Comparison of ENCODE assay signal across 10 mouse cellular contexts in genomic region chr2:18038895-18039371, GRCm38 (mm10). TPM values are rescaled to one million over a fixed set of nuclear protein-coding genes. Genes with fewer than 3 reads are reported as not detected.
A peak's percentile ranks its signal among the peaks of the same experiment; 100 is the strongest.
DNase-seq lines count a peak whose midpoint lies in the region; ATAC-seq and TF ChIP-seq lines count a peak whose summit lies in the region.
"Had no signal": no experiment of that assay in that cellular context is flagged by ENCODE, and none has a peak within 500 bp of the region (broad histone marks: within the 10 kb centered on the region; RNA-seq: fewer than 3 reads in every experiment).

No protein-coding gene starts in this region.

- intact Hi-C loops in heart, postnatal 10 days (cut with DNase I), result no loop called here

- H3K27ac ChIP-seq in heart, embryonic 11.5 days (ENCODE audit: low read depth, low read length), result peak overlapping the region; percentile 2; the same call in 1 of the 2 replicates
- peak overlapping the region; percentile 98 for H3K27ac ChIP-seq in midbrain, embryonic 13.5 days

- no peaks in the 10 kb centered on the region for H3K36me3 ChIP-seq in heart, embryonic 11.5 days (ENCODE audit: control insufficient read depth, insufficient read depth, low read length)
- H3K36me3 ChIP-seq in midbrain, embryonic 13.5 days, result no peaks in the 10 kb centered on the region

- WGBS in heart, embryonic 11.5 days (ENCODE audit: insufficient replicate concordance), result 38% methylated on average over 10 of the region's 10 CpGs
- 8% methylated on average over 10 of the region's 10 CpGs for WGBS in midbrain, embryonic 13.5 days

- no peak for TF ChIP-seq CTCF in brain, embryonic 14.5 days (IDR thresholded peaks at IDR 0.05; ENCODE audit: borderline replicate concordance, extremely low read depth, insufficient read depth, insufficient read length)

- no peaks in the 10 kb centered on the region for H3K27me3 ChIP-seq in heart, embryonic 11.5 days (ENCODE audit: control insufficient read depth, insufficient read depth, low read length)
- no peaks in the 10 kb centered on the region for H3K27me3 ChIP-seq in midbrain, embryonic 13.5 days

- H3K9ac ChIP-seq in heart, embryonic 11.5 days (ENCODE audit: low read depth, low read length), result peak overlapping the region; percentile 88
- peak overlapping the region; percentile 92 for H3K9ac ChIP-seq in midbrain, embryonic 13.5 days (replicated peaks)

- ATAC-seq in heart, embryonic 11.5 days (replicated peaks; ENCODE audit: insufficient number of reproducible peaks, low FRiP score, low TSS enrichment), result no peak
- peak; percentile 5; the same call in 1 of the 2 replicates for ATAC-seq in midbrain, embryonic 13.5 days

- no peaks in the 10 kb centered on the region for H3K9me3 ChIP-seq in heart, embryonic 11.5 days (replicated peaks; ENCODE audit: control insufficient read depth, low read length)
- H3K9me3 ChIP-seq in midbrain, embryonic 13.5 days, result no peaks in the 10 kb centered on the region

- no peak overlapping the region for H3K4me3 ChIP-seq in heart, embryonic 11.5 days (ENCODE audit: low read depth, low read length)
- H3K4me3 ChIP-seq in midbrain, embryonic 13.5 days (replicated peaks), result peak overlapping the region; percentile 91

- DNase-seq in heart, postnatal 4 days, result no peak
- peak; percentile 79 for DNase-seq in brain, embryonic 14.5 days (ENCODE audit: low read depth)
- DNase-seq in heart, postnatal 10 days, result peak; percentile 3
- DNase-seq in thymus, adult 18-20 months, result no peak
- no peak for DNase-seq in spleen, postnatal 36 days (ENCODE audit: low spot score in 2 of 2)
- DNase-seq in T-cell, adult 2 months (ENCODE audit: low spot score), result no peak

- H3K4me1 ChIP-seq in heart, embryonic 11.5 days (ENCODE audit: control insufficient read depth, insufficient read depth, low read length), result peaks cover 51% of the 10 kb centered on the region
- peaks cover 79% of the 10 kb centered on the region for H3K4me1 ChIP-seq in midbrain, embryonic 13.5 days (replicated peaks)

- H3K4me2 ChIP-seq in heart, embryonic 11.5 days, result peak overlapping the region; percentile 81
- peak overlapping the region; percentile 83 for H3K4me2 ChIP-seq in midbrain, embryonic 13.5 days (replicated peaks)

- no peak for TF ChIP-seq POLR2A in brain, embryonic 14.5 days (IDR thresholded peaks at IDR 0.05; ENCODE audit: borderline replicate concordance, extremely low read depth, insufficient read depth, insufficient read length, poor library complexity, severe bottlenecking)

RNA-seq across cellular contexts. Expression of gene A930004D18Rik, which starts 1.4 kb away (rescaled TPM):
- 7.1 and 9.1 TPM in 2 replicates for polyA plus RNA-seq in heart, embryonic 11.5 days (2014; fragmentation: Nextera tagmentation; extraction: Ambion mirVana)
- total RNA-seq in heart, postnatal 4 days (2021), result 1 to 10 TPM; 4.7 to 5.0 TPM
- polyA plus RNA-seq in brain, embryonic 14.5 days (2012; rRNA removed), result 5.5 and 6.1 TPM in 2 replicates
- total RNA-seq in heart, postnatal 10 days (2021), result 1 to 10 TPM; 3.0 to 4.2 TPM
- 14.7 and 17.1 TPM in 2 replicates for polyA plus RNA-seq in midbrain, embryonic 13.5 days (2015; fragmentation: Nextera tagmentation; extraction: Ambion mirVana)

RNA-seq across cellular contexts. Expression of gene Skida1, which starts 9.9 kb away (rescaled TPM):
- polyA plus RNA-seq in heart, embryonic 11.5 days (2014; fragmentation: Nextera tagmentation; extraction: Ambion mirVana), result 6.0 and 6.4 TPM in 2 replicates
- total RNA-seq in heart, postnatal 4 days (2021), result 1 to 10 TPM; 6.3 to 7.2 TPM
- 25.4 and 33.5 TPM in 2 replicates for polyA plus RNA-seq in brain, embryonic 14.5 days (2012; rRNA removed)
- 1 to 10 TPM; 4.8 to 5.7 TPM for total RNA-seq in heart, postnatal 10 days (2021)
- 17.8 and 18.3 TPM in 2 replicates for polyA plus RNA-seq in midbrain, embryonic 13.5 days (2015; fragmentation: Nextera tagmentation; extraction: Ambion mirVana)

RNA-seq across cellular contexts. Expression of gene Mllt10, which starts 16.1 kb away (rescaled TPM):
- 25.9 and 36.4 TPM in 2 replicates for polyA plus RNA-seq in heart, embryonic 11.5 days (2014; fragmentation: Nextera tagmentation; extraction: Ambion mirVana)
- total RNA-seq in heart, postnatal 4 days (2021), result 10 to 100 TPM; 41.5 to 44.3 TPM
- polyA plus RNA-seq in brain, embryonic 14.5 days (2012; rRNA removed), result 41.1 and 49.4 TPM in 2 replicates
- 10 to 100 TPM; 40.6 to 43.1 TPM for total RNA-seq in heart, postnatal 10 days (2021)
- polyA plus RNA-seq in midbrain, embryonic 13.5 days (2015; fragmentation: Nextera tagmentation; extraction: Ambion mirVana), result 69.6 and 75.2 TPM in 2 replicates

RNA-seq across cellular contexts. Expression of gene H2al2a, which starts 42.2 kb away (rescaled TPM):
- not detected in 2 replicates for polyA plus RNA-seq in heart, embryonic 11.5 days (2014; fragmentation: Nextera tagmentation; extraction: Ambion mirVana)
- not detected for total RNA-seq in heart, postnatal 4 days (2021)
- 0.16 TPM in 1 of 2 replicates, not detected in the other for polyA plus RNA-seq in brain, embryonic 14.5 days (2012; rRNA removed)
- total RNA-seq in heart, postnatal 10 days (2021), result not detected
- polyA plus RNA-seq in midbrain, embryonic 13.5 days (2015; fragmentation: Nextera tagmentation; extraction: Ambion mirVana), result not detected in 2 replicates
- total RNA-seq: left cerebral cortex, postnatal 36 days had no signal
- polyA plus RNA-seq: C2C12 had no signal

Comparison
In these comparisons a context has a peak if more than half of its experiments do, and no peak if none do; other contexts are left out.
1. DNase-seq: peak in brain, embryonic 14.5 days (single experiment) and heart, postnatal 10 days (2 of 2); none in heart, postnatal 4 days (single experiment), thymus, adult 18-20 months (0 of 2), spleen, postnatal 36 days (0 of 2) and T-cell, adult 2 months (single experiment).